Mouse (Mus musculus) CD8-positive naive resting alpha-beta T cell, adult 2 months (primary cell): Measurements from ENCODE around the gene Slfnl1.

Source experiments
- DNase-seq, 2 experiments: peaks; one replicate each; pipeline ENCODE4 v3.0.0; 2022; ENCODE audit warnings: low read depth in 2 of 2, low spot score in 2 of 2

Slfnl1 gene

DNA sequence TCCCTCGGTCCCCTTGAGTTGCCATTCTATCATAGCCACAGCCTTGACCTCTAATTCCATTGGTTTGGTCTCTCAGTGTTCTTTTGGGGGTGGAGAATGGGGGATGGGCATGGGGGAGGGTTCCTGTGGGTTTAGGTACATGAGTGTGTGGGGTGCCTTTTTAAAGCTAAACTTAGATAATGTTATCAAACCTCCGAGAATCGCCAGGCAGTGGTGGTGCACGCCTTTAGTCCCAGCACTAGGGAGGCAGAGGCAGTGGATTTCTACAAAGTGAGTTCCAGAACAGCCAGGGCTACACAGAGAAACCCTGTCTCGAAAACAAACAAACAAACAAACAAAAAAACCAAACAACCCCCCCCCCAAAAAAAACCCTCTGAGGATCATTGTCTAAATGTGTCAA, 48.9 kb downstream of the Slfnl1 start:
- no peak for DNase-seq

DNA sequence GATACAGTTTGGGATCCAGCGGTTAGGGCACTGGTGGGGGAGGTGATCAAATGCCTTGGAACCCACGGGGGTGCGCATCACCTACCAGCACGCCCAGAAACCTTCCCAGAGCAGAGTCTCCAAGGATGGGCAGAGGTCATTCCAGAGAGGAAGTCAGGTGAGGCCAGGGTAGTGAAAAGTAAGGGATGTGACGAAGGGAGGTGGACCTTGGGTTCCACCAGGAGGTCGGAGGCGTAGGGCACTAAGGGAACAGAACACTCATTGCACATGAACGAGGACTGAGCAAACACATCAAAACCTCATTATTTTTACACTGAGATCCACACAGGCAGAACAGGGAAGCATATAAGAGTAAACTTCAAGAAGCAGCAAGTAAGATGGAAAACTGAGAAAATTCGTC, 49.7 kb downstream of the Slfnl1 start:
- no peak for DNase-seq
